Mouse (Mus musculus) myocyte (in vitro differentiated cells): ENCODE data around the gene Uqcr11. TPM values are rescaled to one million over a fixed set of nuclear protein-coding genes. Genes with fewer than 3 reads are reported as not detected.

ENCODE experiments used
- H3K27me3 ChIP-seq: one replicate; pipeline ENCODE4 v1.6.1; 2011; ENCODE audit not compliant: control insufficient read depth, insufficient read depth, insufficient read length
- H3K36me3 ChIP-seq: one replicate; pipeline ENCODE4 v1.6.1; 2011; ENCODE audit not compliant: control insufficient read depth, insufficient read depth
- H3K4me2 ChIP-seq: one replicate; pipeline ENCODE4 v1.6.1; 2011; ENCODE audit warnings: low read depth, control low read depth
- H3K4me3 ChIP-seq: one replicate; pipeline ENCODE4 v1.5.1; 2011; ENCODE audit warnings: mild to moderate bottlenecking, control low read depth, moderate library complexity
- H3K79me2 ChIP-seq: one replicate; pipeline ENCODE4 v1.6.1; 2011; ENCODE audit not compliant: control insufficient read depth, insufficient read depth
- H3ac ChIP-seq: one replicate; pipeline ENCODE4 v1.6.1; 2011; ENCODE audit not compliant: control insufficient read depth, insufficient read length
- CEBPB ChIP-seq: IDR thresholded peaks from 2 replicates; pipeline ENCODE4 v1.6.1; 2011; ENCODE audit warnings: mild to moderate bottlenecking, moderate library complexity; ENCODE audit not compliant: poor library complexity, insufficient read depth, severe bottlenecking
- E2F4 ChIP-seq: IDR thresholded peaks from one replicate; pipeline ENCODE4 v1.6.1; 2011; ENCODE audit warnings: mild to moderate bottlenecking, control low read depth, moderate library complexity; ENCODE audit not compliant: insufficient read depth
- MAX ChIP-seq: IDR thresholded peaks from one replicate; pipeline ENCODE4 v1.6.1; 2011; ENCODE audit warnings: low read depth, mild to moderate bottlenecking, control low read depth
- MYOD1 ChIP-seq, 3 experiments: IDR thresholded peaks; one replicate each; pipeline ENCODE4 v1.6.1; 2011; ENCODE audit warnings: control low read depth in 2 of 3, low read depth in 2 of 3, mild to moderate bottlenecking in 2 of 3, moderate library complexity in 1 of 3; ENCODE audit not compliant: insufficient read length in 2 of 3, control insufficient read depth in 1 of 3
- MYOG ChIP-seq, 3 experiments: IDR thresholded peaks; one replicate each; pipeline ENCODE4 v1.6.1; 2011; ENCODE audit warnings: control low read depth in 2 of 3, low read depth in 2 of 3, mild to moderate bottlenecking in 2 of 3; ENCODE audit not compliant: insufficient read length in 2 of 3, control insufficient read depth in 1 of 3, insufficient read depth in 1 of 3
- POLR2A ChIP-seq: IDR thresholded peaks from one replicate; pipeline ENCODE4 v1.6.1; 2011; ENCODE audit warnings: low read depth, mild to moderate bottlenecking, control low read depth, moderate library complexity; ENCODE audit not compliant: insufficient read length
- POLR2AphosphoS2 ChIP-seq: IDR thresholded peaks from one replicate; pipeline ENCODE4 v1.6.1; 2011; ENCODE audit warnings: low read depth, control low read depth; ENCODE audit not compliant: insufficient read length
- REST ChIP-seq: IDR thresholded peaks from one replicate; pipeline ENCODE4 v1.6.1; 2011; ENCODE audit warnings: mild to moderate bottlenecking, control low read depth, moderate library complexity; ENCODE audit not compliant: insufficient read depth, insufficient read length
- SRF ChIP-seq: IDR thresholded peaks from one replicate; pipeline ENCODE4 v1.6.1; 2011; ENCODE audit warnings: low read depth; ENCODE audit not compliant: control insufficient read depth, insufficient read length
- TCF12 ChIP-seq: IDR thresholded peaks from one replicate; pipeline ENCODE4 v1.6.1; 2011; ENCODE audit warnings: mild to moderate bottlenecking, control low read depth; ENCODE audit not compliant: poor library complexity, insufficient read depth, severe bottlenecking
- TCF3 ChIP-seq: IDR thresholded peaks from one replicate; pipeline ENCODE4 v1.6.1; 2011; ENCODE audit warnings: low read depth, control low read depth; ENCODE audit not compliant: insufficient read length
- USF1 ChIP-seq: IDR thresholded peaks from one replicate; pipeline ENCODE4 v1.6.1; 2011; ENCODE audit warnings: low read depth, mild to moderate bottlenecking, control low read depth, moderate library complexity
- polyA plus RNA-seq: library from polyadenylated mRNA; unstranded; fragments of >200 nt; fragmentation: generic; extraction: Trizol; gene quantifications from one replicate; pipeline ENCODE4 v1.2.1, GENCODE M21; 2012; ENCODE audit warnings: missing spikeins

Uqcr11 gene
- polyA plus RNA-seq, 1 experiment, result 1,247 TPM

GRCm38 (mm10) chr10:80368392-80368791 is 38.2 kb downstream of the Uqcr11 start:
- Histone ChIP-seq H3K79me2 (no peaks in the 10 kb centered on the region), H3K27me3 (no peaks in the 10 kb centered on the region), H3ac (no peak overlapping the region), H3K36me3 (no peaks in the 10 kb centered on the region), H3K4me3 (peak overlapping the region; percentile 21), H3K4me2 (no peak overlapping the region)
- TF ChIP-seq POLR2AphosphoS2 (no peak), POLR2A (no peak), TCF12 (no peak), SRF (no peak), TCF3 (no peak), E2F4 (no peak), MYOG (IDR thresholded peaks at IDR 0.05; ENCODE audit: control insufficient read depth in 1 of 3, insufficient read depth in 1 of 3, insufficient read length in 2 of 3, low read depth in 2 of 3) (no peak), CEBPB (no peak), MYOD1 (IDR thresholded peaks at IDR 0.05; ENCODE audit: control insufficient read depth in 1 of 3, insufficient read length in 2 of 3, low read depth in 2 of 3) (no peak), USF1 (no peak), MAX (no peak), REST (no peak)

GRCm38 (mm10) chr10:80367954-80368353 is 38.7 kb downstream of the Uqcr11 start:
- H3ac ChIP-seq, result no peak overlapping the region
- H3K36me3 ChIP-seq, result no peaks in the 10 kb centered on the region
- peak overlapping the region; percentile 21 for H3K4me3 ChIP-seq
- no peaks in the 10 kb centered on the region for H3K79me2 ChIP-seq
- H3K4me2 ChIP-seq, result peak overlapping the region; percentile 87
- TF ChIP-seq CEBPB (no peak), MYOG (IDR thresholded peaks at IDR 0.05; ENCODE audit: control insufficient read depth in 1 of 3, insufficient read depth in 1 of 3, insufficient read length in 2 of 3, low read depth in 2 of 3) (no peak), SRF (no peak), REST (no peak), MYOD1 (IDR thresholded peaks at IDR 0.05; ENCODE audit: control insufficient read depth in 1 of 3, insufficient read length in 2 of 3, low read depth in 2 of 3) (no peak), USF1 (no peak), E2F4 (no peak), TCF12 (no peak), POLR2A (peak; percentile 90), TCF3 (no peak), POLR2AphosphoS2 (peak; percentile 73), MAX (no peak)
- no peaks in the 10 kb centered on the region for H3K27me3 ChIP-seq

GRCm38 (mm10) chr10:80365736-80366135 is 40.9 kb downstream of the Uqcr11 start:
- Histone ChIP-seq H3ac (no peak overlapping the region), H3K79me2 (no peaks in the 10 kb centered on the region), H3K27me3 (peaks cover 13% of the 10 kb centered on the region), H3K4me2 (peak overlapping the region; percentile 13), H3K36me3 (no peaks in the 10 kb centered on the region), H3K4me3 (no peak overlapping the region)
- TF ChIP-seq MYOG (IDR thresholded peaks at IDR 0.05; ENCODE audit: control insufficient read depth in 1 of 3, insufficient read depth in 1 of 3, insufficient read length in 2 of 3, low read depth in 2 of 3) (no peak), MYOD1 (IDR thresholded peaks at IDR 0.05; ENCODE audit: control insufficient read depth in 1 of 3, insufficient read length in 2 of 3, low read depth in 2 of 3) (no peak), POLR2AphosphoS2 (no peak), SRF (no peak), POLR2A (no peak)

GRCm38 (mm10) chr10:80363734-80364133 is 42.9 kb downstream of the Uqcr11 start:
- TF ChIP-seq MYOG (IDR thresholded peaks at IDR 0.05; ENCODE audit: control insufficient read depth in 1 of 3, insufficient read depth in 1 of 3, insufficient read length in 2 of 3, low read depth in 2 of 3), result no peak
- no peak for TF ChIP-seq POLR2AphosphoS2
- TF ChIP-seq E2F4, result no peak
- TF ChIP-seq TCF3, result no peak
- TF ChIP-seq SRF, result no peak
- TF ChIP-seq USF1, result no peak
- TF ChIP-seq POLR2A, result no peak
- TF ChIP-seq CEBPB, result no peak
- TF ChIP-seq MYOD1 (IDR thresholded peaks at IDR 0.05; ENCODE audit: control insufficient read depth in 1 of 3, insufficient read length in 2 of 3, low read depth in 2 of 3), result no peak
- no peak for TF ChIP-seq MAX
- TF ChIP-seq TCF12, result no peak
- no peak for TF ChIP-seq REST
- Histone ChIP-seq H3K4me3 (no peak overlapping the region), H3K79me2 (no peaks in the 10 kb centered on the region), H3ac (no peak overlapping the region), H3K4me2 (no peak overlapping the region), H3K27me3 (peaks cover 33% of the 10 kb centered on the region), H3K36me3 (no peaks in the 10 kb centered on the region)

GRCm38 (mm10) chr10:80357994-80358639 is 48.5 kb downstream of the Uqcr11 start:
- Histone ChIP-seq H3ac (no peak overlapping the region), H3K27me3 (peaks cover 68% of the 10 kb centered on the region), H3K79me2 (no peaks in the 10 kb centered on the region), H3K4me2 (no peak overlapping the region), H3K36me3 (no peaks in the 10 kb centered on the region), H3K4me3 (no peak overlapping the region)
- TF ChIP-seq POLR2AphosphoS2, result no peak
- TF ChIP-seq POLR2A, result no peak
- no peak for TF ChIP-seq MYOG (IDR thresholded peaks at IDR 0.05; ENCODE audit: control insufficient read depth in 1 of 3, insufficient read depth in 1 of 3, insufficient read length in 2 of 3, low read depth in 2 of 3)
- TF ChIP-seq TCF12, result no peak
- TF ChIP-seq CEBPB, result no peak
- TF ChIP-seq E2F4, result no peak
- TF ChIP-seq MAX, result no peak
- no peak for TF ChIP-seq MYOD1 (IDR thresholded peaks at IDR 0.05; ENCODE audit: control insufficient read depth in 1 of 3, insufficient read length in 2 of 3, low read depth in 2 of 3)
- TF ChIP-seq USF1, result no peak
- TF ChIP-seq TCF3, result no peak
